Mouse (Mus musculus): ENCODE results near the gene Mrpl54. TPM values are rescaled to one million over a fixed set of nuclear protein-coding genes. Genes with fewer than 3 reads are reported as not detected.

Mrpl54 gene
- polyA plus RNA-seq, 1 experiment from 2014 or later, result 210 TPM

- H3K9me3 ChIP-seq (ENCODE audit: control insufficient read depth, low read length), result peaks cover 8% of the 10 kb centered on the region
- ATAC-seq (ENCODE audit: low read depth), result no peak
- H3K27ac ChIP-seq (ENCODE audit: low read length), result no peak overlapping the region
- H3K9ac ChIP-seq (ENCODE audit: low read length), result no peak overlapping the region
- H3K36me3 ChIP-seq (ENCODE audit: control insufficient read depth, insufficient read depth, low read length), result peaks cover 4% of the 10 kb centered on the region
- H3K4me1 ChIP-seq (replicated peaks; ENCODE audit: control insufficient read depth, insufficient read depth, low read length), result peaks cover 6% of the 10 kb centered on the region
- 33% methylated on average over 21 of the region's 21 CpGs for WGBS
- peaks cover 53% of the 10 kb centered on the region for H3K27me3 ChIP-seq (ENCODE audit: control insufficient read depth, insufficient read depth, low read depth, low read length)
- H3K4me3 ChIP-seq (ENCODE audit: low read length), result no peak overlapping the region
- no peak overlapping the region for H3K4me2 ChIP-seq (ENCODE audit: low read depth, low read length)
Observed at GRCm38 (mm10) chr10:81259225-81259884, 7.4 kb downstream of the Mrpl54 start.

GRCm38 (mm10) chr10:81257158-81258039 is 9.3 kb downstream of the Mrpl54 start:
- H3K9me3 ChIP-seq (ENCODE audit: control insufficient read depth, low read length), result peaks cover 8% of the 10 kb centered on the region
- H3K27ac ChIP-seq (ENCODE audit: low read length), result no peak overlapping the region
- H3K36me3 ChIP-seq (ENCODE audit: control insufficient read depth, insufficient read depth, low read length), result no peaks in the 10 kb centered on the region; the same call in 1 of the 2 replicates
- no peak for ATAC-seq (ENCODE audit: low read depth)
- H3K27me3 ChIP-seq (ENCODE audit: control insufficient read depth, insufficient read depth, low read depth, low read length), result peaks cover 73% of the 10 kb centered on the region
- peak overlapping the region; percentile 55 for H3K9ac ChIP-seq (ENCODE audit: low read length)
- WGBS, result 3% methylated on average over 62 of the region's 62 CpGs
- peak overlapping the region; percentile 50 for H3K4me3 ChIP-seq (ENCODE audit: low read length)
- H3K4me2 ChIP-seq (ENCODE audit: low read depth, low read length), result peak overlapping the region; percentile 75
- peaks cover 6% of the 10 kb centered on the region for H3K4me1 ChIP-seq (replicated peaks; ENCODE audit: control insufficient read depth, insufficient read depth, low read length)

- no peak overlapping the region for H3K4me3 ChIP-seq (ENCODE audit: low read length)
- ATAC-seq (ENCODE audit: low read depth), result no peak
- 50% methylated on average over 1 of the region's 1 CpGs for WGBS
- no peaks in the 10 kb centered on the region for H3K36me3 ChIP-seq (ENCODE audit: control insufficient read depth, insufficient read depth, low read length)
- H3K4me2 ChIP-seq (ENCODE audit: low read depth, low read length), result no peak overlapping the region
- peaks cover 76% of the 10 kb centered on the region for H3K27me3 ChIP-seq (ENCODE audit: control insufficient read depth, insufficient read depth, low read depth, low read length)
- peaks cover 6% of the 10 kb centered on the region for H3K4me1 ChIP-seq (replicated peaks; ENCODE audit: control insufficient read depth, insufficient read depth, low read length)
- no peak overlapping the region for H3K27ac ChIP-seq (ENCODE audit: low read length)
- no peaks in the 10 kb centered on the region for H3K9me3 ChIP-seq (ENCODE audit: control insufficient read depth, low read length)
- no peak overlapping the region for H3K9ac ChIP-seq (ENCODE audit: low read length)
Observed at GRCm38 (mm10) chr10:81254886-81255285, 11.8 kb downstream of the Mrpl54 start.

GRCm38 (mm10) chr10:81252424-81253419 is 14.0 kb downstream of the Mrpl54 start, which contains the start of gene Matk:
TSS of gene Matk (plus strand) at chr10:81252935.
- no peak within 1 kb of the TSS for H3K4me3 ChIP-seq (ENCODE audit: low read length)
- H3K9ac ChIP-seq (ENCODE audit: low read length), result no peak within 1 kb of the TSS
- no peak within 1 kb of the TSS for H3K27ac ChIP-seq (ENCODE audit: low read length)
- ATAC-seq (ENCODE audit: low read depth), result no peak
- H3K4me1 ChIP-seq (replicated peaks; ENCODE audit: control insufficient read depth, insufficient read depth, low read length), result peaks cover 4% of the 10 kb centered on the region
- H3K9me3 ChIP-seq (ENCODE audit: control insufficient read depth, low read length), result no peaks in the 10 kb centered on the region
- no peak within 1 kb of the TSS for H3K4me2 ChIP-seq (ENCODE audit: low read depth, low read length)
- peaks cover 54% of the 10 kb centered on the region for H3K27me3 ChIP-seq (ENCODE audit: control insufficient read depth, insufficient read depth, low read depth, low read length)
- 9% methylated on average over 43 of the region's 44 CpGs for WGBS
- H3K36me3 ChIP-seq (ENCODE audit: control insufficient read depth, insufficient read depth, low read length), result no peaks in the 10 kb centered on the region

- Histone ChIP-seq H3K4me1 (replicated peaks; ENCODE audit: control insufficient read depth, insufficient read depth, low read length) (no peaks in the 10 kb centered on the region), H3K36me3 (ENCODE audit: control insufficient read depth, insufficient read depth, low read length) (no peaks in the 10 kb centered on the region), H3K9me3 (ENCODE audit: control insufficient read depth, low read length) (no peaks in the 10 kb centered on the region), H3K4me2 (ENCODE audit: low read depth, low read length) (no peak overlapping the region), H3K9ac (ENCODE audit: low read length) (no peak overlapping the region), H3K27me3 (ENCODE audit: control insufficient read depth, insufficient read depth, low read depth, low read length) (peaks cover 31% of the 10 kb centered on the region), H3K27ac (ENCODE audit: low read length) (no peak overlapping the region), H3K4me3 (ENCODE audit: low read length) (no peak overlapping the region)
- 78% methylated on average over 8 of the region's 8 CpGs for WGBS
- ATAC-seq (ENCODE audit: low read depth), result no peak
Observed at GRCm38 (mm10) chr10:81249442-81249841, 17.3 kb downstream of the Mrpl54 start.

GRCm38 (mm10) chr10:81247804-81248203 is 18.9 kb downstream of the Mrpl54 start:
- no peak overlapping the region for H3K4me2 ChIP-seq (ENCODE audit: low read depth, low read length)
- no peak for ATAC-seq (ENCODE audit: low read depth)
- peaks cover 14% of the 10 kb centered on the region for H3K27me3 ChIP-seq (ENCODE audit: control insufficient read depth, insufficient read depth, low read depth, low read length)
- 87% methylated on average over 2 of the region's 2 CpGs for WGBS
- H3K9me3 ChIP-seq (ENCODE audit: control insufficient read depth, low read length), result no peaks in the 10 kb centered on the region
- no peak overlapping the region for H3K27ac ChIP-seq (ENCODE audit: low read length)
- H3K4me3 ChIP-seq (ENCODE audit: low read length), result no peak overlapping the region
- H3K36me3 ChIP-seq (ENCODE audit: control insufficient read depth, insufficient read depth, low read length), result no peaks in the 10 kb centered on the region
- H3K9ac ChIP-seq (ENCODE audit: low read length), result no peak overlapping the region
- no peaks in the 10 kb centered on the region for H3K4me1 ChIP-seq (replicated peaks; ENCODE audit: control insufficient read depth, insufficient read depth, low read length)

GRCm38 (mm10) chr10:81245166-81245565 is 21.6 kb downstream of the Mrpl54 start:
- Histone ChIP-seq H3K9ac (ENCODE audit: low read length) (peak overlapping the region; percentile 20; the same call in 1 of the 2 replicates), H3K4me3 (ENCODE audit: low read length) (no peak overlapping the region), H3K4me2 (ENCODE audit: low read depth, low read length) (no peak overlapping the region), H3K27ac (ENCODE audit: low read length) (no peak overlapping the region), H3K36me3 (ENCODE audit: control insufficient read depth, insufficient read depth, low read length) (no peaks in the 10 kb centered on the region), H3K27me3 (ENCODE audit: control insufficient read depth, insufficient read depth, low read depth, low read length) (peaks cover 7% of the 10 kb centered on the region), H3K9me3 (ENCODE audit: control insufficient read depth, low read length) (no peaks in the 10 kb centered on the region), H3K4me1 (replicated peaks; ENCODE audit: control insufficient read depth, insufficient read depth, low read length) (no peaks in the 10 kb centered on the region)
- no peak for ATAC-seq (ENCODE audit: low read depth)
- 75% methylated on average over 6 of the region's 6 CpGs for whole genome bisulfite sequencing

- no peaks in the 10 kb centered on the region for H3K36me3 ChIP-seq (ENCODE audit: control insufficient read depth, insufficient read depth, low read length)
- no peak overlapping the region for H3K27ac ChIP-seq (ENCODE audit: low read length)
- no peak overlapping the region for H3K4me2 ChIP-seq (ENCODE audit: low read depth, low read length)
- no peak overlapping the region for H3K4me3 ChIP-seq (ENCODE audit: low read length)
- ATAC-seq (ENCODE audit: low read depth), result peak; percentile 57; the same call in 1 of the 2 replicates
- H3K27me3 ChIP-seq (ENCODE audit: control insufficient read depth, insufficient read depth, low read depth, low read length), result peaks cover 13% of the 10 kb centered on the region
- no peaks in the 10 kb centered on the region for H3K4me1 ChIP-seq (replicated peaks; ENCODE audit: control insufficient read depth, insufficient read depth, low read length)
- H3K9me3 ChIP-seq (ENCODE audit: control insufficient read depth, low read length), result no peaks in the 10 kb centered on the region
- WGBS, result 5% methylated on average over 17 of the region's 17 CpGs
- H3K9ac ChIP-seq (ENCODE audit: low read length), result no peak overlapping the region
Observed at GRCm38 (mm10) chr10:81244595-81244994, 22.1 kb downstream of the Mrpl54 start.
